In genomic region chr2:173771706-173772105, GRCm38 (mm10) we compare ENCODE assay signal across 15 mouse cellular contexts. TPM values are rescaled to one million over a fixed set of nuclear protein-coding genes. Genes with fewer than 3 reads are reported as not detected.
DNase-seq lines count a peak whose midpoint lies in the region; ATAC-seq lines count a peak whose summit lies in the region.
"Had no signal": no experiment of that assay in that cellular context is flagged by ENCODE, and none has a peak within 500 bp of the region (broad histone marks: within the 10 kb centered on the region; RNA-seq: fewer than 3 reads in every experiment).

No protein-coding gene starts in this region.

- no peak overlapping the region for H3K27ac ChIP-seq in liver, embryonic 16.5 days (ENCODE audit: low read length)
- peak overlapping the region; percentile 72 for H3K27ac ChIP-seq in embryonic facial prominence, embryonic 10.5 days (replicated peaks)
- no peak overlapping the region for H3K27ac ChIP-seq in intestine, embryonic 15.5 days
- 0 out of 2 replicates have a peak overlapping the region, but pooled peaks have one; percentile 12 for H3K27ac ChIP-seq in midbrain, embryonic 15.5 days
- H3K27ac ChIP-seq: embryonic facial prominence, embryonic 15.5 days had no signal

- peak; percentile 42 for ATAC-seq in liver, embryonic 16.5 days (ENCODE audit: low read depth)
- peak; percentile 39; the same call in 1 of the 2 replicates for ATAC-seq in intestine, embryonic 15.5 days
- no peak for ATAC-seq in midbrain, embryonic 15.5 days (replicated peaks)

- H3K9ac ChIP-seq in liver, embryonic 16.5 days (ENCODE audit: low read depth, low read length), result no peak overlapping the region
- no peak overlapping the region for H3K9ac ChIP-seq in intestine, embryonic 15.5 days
- H3K9ac ChIP-seq in midbrain, embryonic 15.5 days, result no peak overlapping the region
- H3K9ac ChIP-seq: embryonic facial prominence, embryonic 15.5 days; lung, embryonic 14.5 days had no signal

- 53% methylated on average over 8 of the region's 8 CpGs for WGBS in liver, embryonic 16.5 days (ENCODE audit: insufficient replicate concordance)
- 64% methylated on average over 8 of the region's 8 CpGs for WGBS in embryonic facial prominence, embryonic 10.5 days
- 48% methylated on average over 8 of the region's 8 CpGs for WGBS in intestine, embryonic 15.5 days
- WGBS in midbrain, embryonic 15.5 days, result 42% methylated on average over 8 of the region's 8 CpGs

- no peak overlapping the region for H3K4me3 ChIP-seq in liver, embryonic 16.5 days (ENCODE audit: low read depth, low read length)
- H3K4me3 ChIP-seq in embryonic facial prominence, embryonic 10.5 days, result no peak overlapping the region
- no peak overlapping the region for H3K4me3 ChIP-seq in intestine, embryonic 15.5 days (replicated peaks)
- no peak overlapping the region for H3K4me3 ChIP-seq in midbrain, embryonic 15.5 days
- H3K4me3 ChIP-seq: embryonic facial prominence, embryonic 15.5 days had no signal

- no peak overlapping the region for H3K4me2 ChIP-seq in liver, embryonic 16.5 days (ENCODE audit: low read depth, low read length)
- no peak overlapping the region for H3K4me2 ChIP-seq in intestine, embryonic 15.5 days (replicated peaks)
- no peak overlapping the region for H3K4me2 ChIP-seq in midbrain, embryonic 15.5 days
- H3K4me2 ChIP-seq: embryonic facial prominence, embryonic 15.5 days; lung, embryonic 14.5 days had no signal

- no peaks in the 10 kb centered on the region for H3K9me3 ChIP-seq in liver, embryonic 16.5 days (replicated peaks; ENCODE audit: control insufficient read depth, low read length)
- H3K9me3 ChIP-seq in embryonic facial prominence, embryonic 10.5 days, result no peaks in the 10 kb centered on the region
- H3K9me3 ChIP-seq in intestine, embryonic 15.5 days, result no peaks in the 10 kb centered on the region
- H3K9me3 ChIP-seq in midbrain, embryonic 15.5 days, result no peaks in the 10 kb centered on the region
- H3K9me3 ChIP-seq: embryonic facial prominence, embryonic 15.5 days had no signal

- no peaks in the 10 kb centered on the region for H3K36me3 ChIP-seq in liver, embryonic 16.5 days (ENCODE audit: control insufficient read depth, insufficient read depth)
- H3K36me3 ChIP-seq in embryonic facial prominence, embryonic 10.5 days (replicated peaks), result peaks cover 28% of the 10 kb centered on the region
- 0 out of 2 replicates have a peak, but pooled peaks cover 4% of the 10 kb centered on the region for H3K36me3 ChIP-seq in intestine, embryonic 15.5 days
- H3K36me3 ChIP-seq in midbrain, embryonic 15.5 days (replicated peaks), result no peaks in the 10 kb centered on the region

- H3K4me1 ChIP-seq in liver, embryonic 16.5 days (ENCODE audit: control insufficient read depth, low read depth, low read length), result no peaks in the 10 kb centered on the region
- peaks cover 69% of the 10 kb centered on the region for H3K4me1 ChIP-seq in embryonic facial prominence, embryonic 10.5 days
- peaks cover 17% of the 10 kb centered on the region for H3K4me1 ChIP-seq in intestine, embryonic 15.5 days (replicated peaks)
- H3K4me1 ChIP-seq in midbrain, embryonic 15.5 days, result peaks cover 57% of the 10 kb centered on the region

- no peaks in the 10 kb centered on the region for H3K27me3 ChIP-seq in liver, embryonic 16.5 days (ENCODE audit: control insufficient read depth, insufficient read depth, low read depth, low read length)
- no peaks in the 10 kb centered on the region for H3K27me3 ChIP-seq in embryonic facial prominence, embryonic 10.5 days (replicated peaks; ENCODE audit: low read depth, poor library complexity, severe bottlenecking)
- no peaks in the 10 kb centered on the region for H3K27me3 ChIP-seq in intestine, embryonic 15.5 days (replicated peaks)
- no peaks in the 10 kb centered on the region for H3K27me3 ChIP-seq in midbrain, embryonic 15.5 days (replicated peaks)
- H3K27me3 ChIP-seq: embryonic facial prominence, embryonic 15.5 days had no signal

- DNase-seq in liver, result no peak
- DNase-seq in embryonic facial prominence, embryonic 10.5 days (ENCODE audit: low spot score), result no peak
- no peak for DNase-seq in cerebellum, adult 9-11 months
- no peak for DNase-seq in T-cell, adult 2 months (ENCODE audit: low spot score)
- DNase-seq: adrenal gland, postnatal 10 days; cerebellum, adult 9-10 months; gastrocnemius, postnatal 25 days; lung, embryonic 14.5 days; right cerebral cortex, postnatal 14 days; thymus, adult 18-20 months had no signal

RNA-seq across cellular contexts. Expression of gene Vapb, which starts 34.4 kb away (rescaled TPM):
- 5.6 and 6.0 TPM in 2 replicates for polyA plus RNA-seq in liver, embryonic 16.5 days (2015; fragmentation: Nextera tagmentation; extraction: Ambion mirVana)
- 8.1 and 9.8 TPM in 2 replicates for polyA plus RNA-seq in embryonic facial prominence, embryonic 10.5 days (2016; fragmentation: Nextera tagmentation; extraction: Ambion mirVana)
- polyA plus RNA-seq in intestine, embryonic 15.5 days (2015; fragmentation: Nextera tagmentation; extraction: Ambion mirVana), result 13.3 and 14.5 TPM in 2 replicates
- 10.8 and 14.3 TPM in 2 replicates for polyA plus RNA-seq in midbrain, embryonic 15.5 days (2015; fragmentation: Nextera tagmentation; extraction: Ambion mirVana)

RNA-seq across cellular contexts. Expression of gene 1700010B08Rik, which starts 52.5 kb away (rescaled TPM):
- not detected in 2 replicates for polyA plus RNA-seq in liver, embryonic 16.5 days (2015; fragmentation: Nextera tagmentation; extraction: Ambion mirVana)
- not detected in 2 replicates for polyA plus RNA-seq in embryonic facial prominence, embryonic 10.5 days (2016; fragmentation: Nextera tagmentation; extraction: Ambion mirVana)
- not detected in 2 replicates for polyA plus RNA-seq in intestine, embryonic 15.5 days (2015; fragmentation: Nextera tagmentation; extraction: Ambion mirVana)
- polyA plus RNA-seq in midbrain, embryonic 15.5 days (2015; fragmentation: Nextera tagmentation; extraction: Ambion mirVana), result 0.19 TPM in 1 of 2 replicates, not detected in the other
- polyA plus RNA-seq: embryonic facial prominence, embryonic 15.5 days; lung, embryonic 14.5 days; neural tube, embryonic 14.5 days had no signal

Comparison
In these comparisons a context has a peak if more than half of its experiments do, and no peak if none do; other contexts are left out.
1. H3K27ac ChIP-seq: peak in embryonic facial prominence, embryonic 10.5 days (single experiment) and midbrain, embryonic 15.5 days (single experiment); none in liver, embryonic 16.5 days (single experiment) and intestine, embryonic 15.5 days (single experiment).